ENCODE assay signal across 9 mouse cellular contexts in genomic region chr11:33147572-33148337, GRCm38 (mm10). TPM values are rescaled to one million over a fixed set of nuclear protein-coding genes. Genes with fewer than 3 reads are reported as not detected.
DNase-seq lines count a peak whose midpoint lies in the region; ATAC-seq and TF ChIP-seq lines count a peak whose summit lies in the region.
"Had no signal": no experiment of that assay in that cellular context is flagged by ENCODE, and none has a peak within 500 bp of the region (broad histone marks: within the 10 kb centered on the region; RNA-seq: fewer than 3 reads in every experiment).

No protein-coding gene starts in this region.

- no peak overlapping the region for H3K27ac ChIP-seq in cerebellum, adult 2 months (ENCODE audit: insufficient read depth, low read length)
- H3K27ac ChIP-seq in heart, adult 2 months = no peak overlapping the region
- no peak overlapping the region for H3K27ac ChIP-seq in kidney, adult 2 months (ENCODE audit: insufficient read depth, low read depth, low read length)
- H3K27ac ChIP-seq in lung, embryonic 15.5 days = peak overlapping the region; percentile 70
- peak overlapping the region; percentile 74 for H3K27ac ChIP-seq in neural tube, embryonic 14.5 days (ENCODE audit: low read depth, low read length)

- H3K9ac ChIP-seq in heart, adult 2 months (ENCODE audit: low read depth, low read length) = peak overlapping the region; percentile 69
- H3K9ac ChIP-seq in lung, embryonic 15.5 days = peak overlapping the region; percentile 43
- H3K9ac ChIP-seq in neural tube, embryonic 14.5 days (replicated peaks; ENCODE audit: low read depth, low read length) = peak overlapping the region; percentile 68

- H3K4me1 ChIP-seq in cerebellum, adult 2 months (ENCODE audit: control insufficient read depth, insufficient read depth, low read length) = no peaks in the 10 kb centered on the region
- no peaks in the 10 kb centered on the region; the same call in 1 of the 2 replicates for H3K4me1 ChIP-seq in heart, adult 2 months (ENCODE audit: control insufficient read depth, insufficient read depth, low read length)
- peaks cover 2% of the 10 kb centered on the region; the same call in 1 of the 2 replicates for H3K4me1 ChIP-seq in kidney, adult 2 months (ENCODE audit: control insufficient read depth, insufficient read depth, low read length)
- peaks cover 53% of the 10 kb centered on the region for H3K4me1 ChIP-seq in lung, embryonic 15.5 days
- peaks cover 18% of the 10 kb centered on the region; the same call in 1 of the 2 replicates for H3K4me1 ChIP-seq in neural tube, embryonic 14.5 days (ENCODE audit: control insufficient read depth, insufficient read depth, low read length)

- 0 out of 2 replicates have a peak, but pooled peaks cover 3% of the 10 kb centered on the region for H3K27me3 ChIP-seq in cerebellum, adult 2 months (ENCODE audit: control insufficient read depth, insufficient read depth, low read length)
- H3K27me3 ChIP-seq in heart, adult 2 months (ENCODE audit: control insufficient read depth, insufficient read depth, low read length) = 0 out of 2 replicates have a peak, but pooled peaks cover 1% of the 10 kb centered on the region
- no peaks in the 10 kb centered on the region for H3K27me3 ChIP-seq in kidney, adult 2 months (replicated peaks; ENCODE audit: control insufficient read depth, insufficient read depth, low read length)
- H3K27me3 ChIP-seq in lung, embryonic 15.5 days = peaks cover 27% of the 10 kb centered on the region
- no peaks in the 10 kb centered on the region for H3K27me3 ChIP-seq in neural tube, embryonic 14.5 days (ENCODE audit: control insufficient read depth, insufficient read depth, low read length)

- TF ChIP-seq POLR2A in cerebellum, adult 2 months (IDR thresholded peaks at IDR 0.05; ENCODE audit: borderline replicate concordance, insufficient read depth, low read length) = no peak
- TF ChIP-seq POLR2A in heart, adult 2 months (IDR thresholded peaks at IDR 0.05; ENCODE audit: insufficient read depth, low read depth, low read length) = no peak
- no peak for TF ChIP-seq POLR2A in kidney, adult 2 months (IDR thresholded peaks at IDR 0.05; ENCODE audit: low read depth, low read length)

- no peak for TF ChIP-seq EP300 in heart, adult 2 months (IDR thresholded peaks at IDR 0.05; ENCODE audit: insufficient read depth, low read depth, low read length)

- 1% methylated on average over 85 of the region's 85 CpGs for WGBS in cerebellum, adult 2 months
- under 1% methylated on average over 71 of the region's 85 CpGs for WGBS in heart, adult 2 months
- WGBS in kidney, adult 2 months = under 1% methylated on average over 83 of the region's 85 CpGs
- under 1% methylated on average over 78 of the region's 85 CpGs for WGBS in lung, embryonic 15.5 days
- WGBS in neural tube, embryonic 14.5 days = 1% methylated on average over 63 of the region's 85 CpGs

- no peaks in the 10 kb centered on the region for H3K79me2 ChIP-seq in heart, adult 2 months (replicated peaks; ENCODE audit: control insufficient read depth, insufficient read depth, low read length)

- intact Hi-C loops in heart, adult 2 months (cut with DNase I) = loop anchor here (1.0 to 10.0 kb wide), 6 partner anchors 118 to 693 kb away; partner anchors contain the start of gene Ubtd2

- peak in 1 of 2 experiments; percentile 11 for DNase-seq in cerebellum, adult 2 months
- DNase-seq in cerebellum, adult 11-12 months = no peak
- DNase-seq in embryo, embryonic 10.5 days (ENCODE audit: low spot score) = peak; percentile 75
- DNase-seq in heart, adult 2 months = peak; percentile 65 to 70
- peak; percentile 54 for DNase-seq in kidney, adult 2 months
- DNase-seq in urinary bladder, adult 2 months (ENCODE audit: low spot score) = peak; percentile 47

- no peaks in the 10 kb centered on the region for H3K36me3 ChIP-seq in heart, adult 2 months (ENCODE audit: control insufficient read depth, insufficient read depth, low read length)
- H3K36me3 ChIP-seq in kidney, adult 2 months (ENCODE audit: control insufficient read depth, insufficient read depth, low read length) = peaks cover 4% of the 10 kb centered on the region
- peaks cover 26% of the 10 kb centered on the region for H3K36me3 ChIP-seq in lung, embryonic 15.5 days
- H3K36me3 ChIP-seq in neural tube, embryonic 14.5 days (ENCODE audit: control insufficient read depth, insufficient read depth, low read length) = peaks cover 21% of the 10 kb centered on the region

- H3K9me3 ChIP-seq in lung, embryonic 15.5 days = no peaks in the 10 kb centered on the region
- no peaks in the 10 kb centered on the region for H3K9me3 ChIP-seq in neural tube, embryonic 14.5 days (ENCODE audit: control insufficient read depth, low read length)

- H3K4me3 ChIP-seq in cerebellum, adult 2 months (replicated peaks; ENCODE audit: insufficient read depth, low read depth, low read length) = peak overlapping the region; percentile 48
- peak overlapping the region; percentile 50 for H3K4me3 ChIP-seq in heart, adult 2 months
- peak overlapping the region; percentile 46 for H3K4me3 ChIP-seq in kidney, adult 2 months (ENCODE audit: insufficient read depth, low read depth, low read length)
- peak overlapping the region; percentile 53 for H3K4me3 ChIP-seq in lung, embryonic 15.5 days
- H3K4me3 ChIP-seq in neural tube, embryonic 14.5 days (ENCODE audit: low read depth, low read length) = peak overlapping the region; percentile 62

- ATAC-seq in lung, embryonic 15.5 days (ENCODE audit: borderline replicate concordance, extremely low read depth, low FRiP score, low TSS enrichment) = peak; percentile 70
- peak; percentile 66 for ATAC-seq in neural tube, embryonic 14.5 days (ENCODE audit: low read depth)

- H3K4me2 ChIP-seq in lung, embryonic 15.5 days = peak overlapping the region; percentile 96
- H3K4me2 ChIP-seq in neural tube, embryonic 14.5 days (ENCODE audit: low read depth, low read length) = peak overlapping the region; percentile 82

- TF ChIP-seq CTCF in cerebellum, adult 2 months (IDR thresholded peaks at IDR 0.05; ENCODE audit: borderline replicate concordance, insufficient read depth, low read depth, low read length) = no peak
- TF ChIP-seq CTCF in heart, adult 2 months (IDR thresholded peaks at IDR 0.05) = no peak
- no peak for TF ChIP-seq CTCF in kidney, adult 2 months (conservative IDR thresholded peaks at IDR 0.05; ENCODE audit: insufficient read depth, insufficient read length, low read depth, low read length)

RNA-seq across cellular contexts. Expression of gene Fgf18, which starts 0.6 kb away (rescaled TPM):
- polyA plus RNA-seq in cerebellum, adult 2 months (2012; rRNA removed) = 5.4 and 7.2 TPM in 2 replicates
- total RNA-seq in heart, adult 2 months (2021) = 1 to 10 TPM; 3.3 to 4.1 TPM
- 3.0 and 3.7 TPM in 2 replicates for polyA plus RNA-seq in heart, adult 2 months (2012; rRNA removed)
- 0.50 and 0.52 TPM in 2 replicates for polyA plus RNA-seq in kidney, adult 2 months (2012; rRNA removed)
- 11.1 and 11.7 TPM in 2 replicates for polyA plus RNA-seq in lung, embryonic 15.5 days (2015; fragmentation: Nextera tagmentation; extraction: Ambion mirVana)
- polyA plus RNA-seq in neural tube, embryonic 14.5 days (2014; fragmentation: Nextera tagmentation; extraction: Ambion mirVana) = 11.0 and 11.4 TPM in 2 replicates
- 0.88 and 1.2 TPM in 2 replicates for polyA plus RNA-seq in urinary bladder, adult 2 months (2012; rRNA removed)

RNA-seq across cellular contexts. Expression of gene Npm1, which starts 15.3 kb away (rescaled TPM):
- polyA plus RNA-seq in cerebellum, adult 2 months (2012; rRNA removed) = 255 and 267 TPM in 2 replicates
- total RNA-seq in heart, adult 2 months (2021) = 100 to 1,000 TPM; 136 to 161 TPM
- 57.6 and 101 TPM in 2 replicates for polyA plus RNA-seq in heart, adult 2 months (2012; rRNA removed)
- polyA plus RNA-seq in kidney, adult 2 months (2012; rRNA removed) = 77.9 and 98.2 TPM in 2 replicates
- 921 and 961 TPM in 2 replicates for polyA plus RNA-seq in lung, embryonic 15.5 days (2015; fragmentation: Nextera tagmentation; extraction: Ambion mirVana)
- 428 and 483 TPM in 2 replicates for polyA plus RNA-seq in neural tube, embryonic 14.5 days (2014; fragmentation: Nextera tagmentation; extraction: Ambion mirVana)
- polyA plus RNA-seq in urinary bladder, adult 2 months (2012; rRNA removed) = 295 and 406 TPM in 2 replicates

RNA-seq across cellular contexts. Expression of gene Tlx3, which starts 55.6 kb away (rescaled TPM):
- polyA plus RNA-seq in cerebellum, adult 2 months (2012; rRNA removed) = 12.4 and 14.3 TPM in 2 replicates
- not detected for total RNA-seq in heart, adult 2 months (2021)
- polyA plus RNA-seq in heart, adult 2 months (2012; rRNA removed) = not detected in 2 replicates
- not detected in 2 replicates for polyA plus RNA-seq in kidney, adult 2 months (2012; rRNA removed)
- 0.10 TPM in 1 of 2 replicates, not detected in the other for polyA plus RNA-seq in lung, embryonic 15.5 days (2015; fragmentation: Nextera tagmentation; extraction: Ambion mirVana)
- 32.9 and 41.0 TPM in 2 replicates for polyA plus RNA-seq in neural tube, embryonic 14.5 days (2014; fragmentation: Nextera tagmentation; extraction: Ambion mirVana)
- not detected in 2 replicates for polyA plus RNA-seq in urinary bladder, adult 2 months (2012; rRNA removed)
- total RNA-seq: heart, postnatal 10 days had no signal

Comparison
In these comparisons a context has a peak if more than half of its experiments do, and no peak if none do; other contexts are left out.
1. H3K27ac ChIP-seq: peak in lung, embryonic 15.5 days (single experiment) and neural tube, embryonic 14.5 days (single experiment); none in cerebellum, adult 2 months (single experiment), heart, adult 2 months (single experiment) and kidney, adult 2 months (single experiment).
2. RNA of gene Tlx3, which starts 55.6 kb away (polyA plus RNA-seq): 32.9 to 41.0 TPM in neural tube, embryonic 14.5 days and 12.4 to 14.3 TPM in cerebellum, adult 2 months; 0.10 TPM in lung, embryonic 15.5 days, not detected in urinary bladder, adult 2 months, not detected in heart, adult 2 months and not detected in kidney, adult 2 months; every median in the first group is over 10 times any median in the second.
3. Peak in every context shown above with its lines, with median percentiles within 50 percentile points of each other: H3K4me3 ChIP-seq and H3K9ac ChIP-seq.